Mouse (Mus musculus) CH12.LX (cell line): ENCODE measurements at regions not wholly inside any gene's neighbourhood (a gene's known extent, or its start where the extent isn't known, plus 50 kb on each side); places are given as distances from the start of the nearest gene placed in this dataset.

Experiments
- DNase-seq: peaks from one replicate; pipeline ENCODE4 v3.0.0-alpha.2; 2013; ENCODE audit errors: extremely low read depth
- H3K27ac ChIP-seq: 2 replicates; pipeline ENCODE4 v1.5.1; 2012; ENCODE audit warnings: low read depth, mild to moderate bottlenecking, control low read depth, moderate library complexity; ENCODE audit not compliant: insufficient read depth
- H3K27me3 ChIP-seq: replicated peaks from 2 replicates; pipeline ENCODE3; 2012; ENCODE audit warnings: inconsistent platforms
- H3K36me3 ChIP-seq, 2 experiments: replicated peaks in 1 of 2; 2 replicates each; pipeline versions ENCODE3 to v1.6.1; 2012; ENCODE audit warnings: inconsistent platforms in 1 of 2, low read length in 1 of 2, mild to moderate bottlenecking in 1 of 2, mixed read lengths in 1 of 2, moderate library complexity in 1 of 2; ENCODE audit not compliant: control insufficient read depth in 1 of 2, insufficient read depth in 1 of 2
- H3K4me1 ChIP-seq, 2 experiments: 2 replicates each; pipeline ENCODE4 v1.6.1; 2012; ENCODE audit warnings: inconsistent platforms in 1 of 2, moderate library complexity in 1 of 2; ENCODE audit not compliant: insufficient read depth in 2 of 2, control insufficient read depth in 1 of 2
- H3K4me2 ChIP-seq: 2 replicates; pipeline ENCODE4 v1.6.1; 2012; ENCODE audit warnings: low read depth, mild to moderate bottlenecking, control low read depth; ENCODE audit not compliant: poor library complexity, insufficient read depth, severe bottlenecking
- H3K4me3 ChIP-seq, 3 experiments: fragments of 150-350 bp in 1 of 3; sonication (generic) in 1 of 3; replicated peaks in 1 of 3; 2 replicates each; pipeline versions ENCODE3 to v1.5.1; 2011 to 2012; ENCODE audit warnings: low read depth in 2 of 3, low read length in 2 of 3, mild to moderate bottlenecking in 2 of 3, moderate library complexity in 2 of 3, control low read depth in 1 of 3, improper control_type of control experiment in 1 of 3, inconsistent platforms in 1 of 3, mixed read lengths in 1 of 3; ENCODE audit not compliant: poor library complexity in 1 of 3
- H3K79me2 ChIP-seq: replicated peaks from 2 replicates; pipeline ENCODE4 v1.6.1; 2012; ENCODE audit warnings: mild to moderate bottlenecking, moderate library complexity; ENCODE audit not compliant: control insufficient read depth, poor library complexity, insufficient read depth, severe bottlenecking; ENCODE audit errors: extremely low read depth
- H3K9ac ChIP-seq: 2 replicates; pipeline ENCODE4 v1.6.1; 2012; ENCODE audit warnings: low read depth, mild to moderate bottlenecking, control low read depth, moderate library complexity; ENCODE audit not compliant: insufficient read depth
- H3K9me3 ChIP-seq: replicated peaks from 2 replicates; pipeline ENCODE3; 2012; ENCODE audit warnings: low read length, inconsistent platforms, mixed read lengths
- BHLHE40 ChIP-seq: IDR thresholded peaks from 2 replicates; pipeline ENCODE4 v1.6.1; 2011; ENCODE audit warnings: mild to moderate bottlenecking, low read depth, low read length, improper control_type of control experiment
- CHD2 ChIP-seq: IDR thresholded peaks from 2 replicates; pipeline ENCODE4 v1.6.1; 2011; ENCODE audit warnings: low read length, improper control_type of control experiment
- E2F4 ChIP-seq: IDR thresholded peaks from 2 replicates; pipeline ENCODE4 v1.6.1; 2011; ENCODE audit warnings: low read depth, low read length, improper control_type of control experiment; ENCODE audit not compliant: insufficient replicate concordance
- EP300 ChIP-seq: IDR thresholded peaks from 2 replicates; pipeline ENCODE4 v1.6.1; 2011; ENCODE audit warnings: low read length, improper control_type of control experiment
- GABPA ChIP-seq: IDR thresholded peaks from 2 replicates; pipeline ENCODE4 v1.6.1; 2012; ENCODE audit warnings: low read depth, low read length, improper control_type of control experiment, inconsistent platforms; ENCODE audit not compliant: insufficient replicate concordance
- HCFC1 ChIP-seq: IDR thresholded peaks from 2 replicates; pipeline ENCODE4 v1.6.1; 2012; ENCODE audit warnings: low read depth, mild to moderate bottlenecking, inconsistent platforms, low read length, improper control_type of control experiment
- KAT2A ChIP-seq: IDR thresholded peaks from 2 replicates; pipeline ENCODE4 v1.6.1; 2012; ENCODE audit warnings: low read length, improper control_type of control experiment, inconsistent platforms; ENCODE audit not compliant: insufficient replicate concordance
- MAFK ChIP-seq: IDR thresholded peaks from 2 replicates; pipeline ENCODE4 v1.6.1; 2011; ENCODE audit warnings: low read length, improper control_type of control experiment; ENCODE audit not compliant: insufficient replicate concordance
- MEF2A ChIP-seq: IDR thresholded peaks from 2 replicates; pipeline ENCODE4 v1.6.1; 2014; ENCODE audit warnings: low read depth, mild to moderate bottlenecking, inconsistent platforms, low read length, improper control_type of control experiment, borderline replicate concordance
- MYC ChIP-seq: IDR thresholded peaks from 2 replicates; pipeline ENCODE4 v1.6.1; 2011; ENCODE audit warnings: low read depth, mild to moderate bottlenecking, improper control_type of control experiment, low read length
- NELFE ChIP-seq: IDR thresholded peaks from 2 replicates; pipeline ENCODE4 v1.6.1; 2011; ENCODE audit warnings: low read depth, low read length, improper control_type of control experiment
- PAX5 ChIP-seq: IDR thresholded peaks from 2 replicates; pipeline ENCODE4 v1.6.1; 2012; ENCODE audit warnings: low read length, inconsistent platforms, mixed read lengths
- POLR2AphosphoS2 ChIP-seq: IDR thresholded peaks from 2 replicates; pipeline ENCODE4 v1.6.1; 2011; ENCODE audit warnings: low read depth, low read length, improper control_type of control experiment
- TCF12 ChIP-seq: IDR thresholded peaks from 2 replicates; pipeline ENCODE4 v1.6.1; 2014; ENCODE audit warnings: low read depth, mild to moderate bottlenecking, inconsistent platforms, low read length, improper control_type of control experiment
- UBTF ChIP-seq: IDR thresholded peaks from 2 replicates; pipeline ENCODE4 v1.6.1; 2012; ENCODE audit warnings: low read depth, mild to moderate bottlenecking, inconsistent platforms, low read length, improper control_type of control experiment, moderate library complexity
- USF1 ChIP-seq: IDR thresholded peaks from 2 replicates; pipeline ENCODE4 v1.6.1; 2014; ENCODE audit warnings: low read depth, mild to moderate bottlenecking, inconsistent platforms, low read length, improper control_type of control experiment
- ZC3H11A ChIP-seq: IDR thresholded peaks from 2 replicates; pipeline ENCODE4 v1.6.1; 2012; ENCODE audit warnings: low read depth, mild to moderate bottlenecking, inconsistent platforms, low read length, improper control_type of control experiment
- ZMIZ1 ChIP-seq: IDR thresholded peaks from 2 replicates; pipeline ENCODE4 v1.6.1; 2012; ENCODE audit warnings: low read depth, mild to moderate bottlenecking, inconsistent platforms, low read length, improper control_type of control experiment
- dilution Hi-C: fragments of 300-500 bp; cut with MboI; formaldehyde crosslinking; loops from 2 replicates; pipeline ENCODE4 v1.14.3; 2020; ENCODE audit warnings: low sequenced_read_pairs; ENCODE audit not compliant: extremely low pct_unique_long_range_greater_than_20kb, extremely low pct_ligation_motif_present
- in situ Hi-C: fragments of 300-500 bp; cut with MboI; formaldehyde crosslinking; loops from 3 replicates; pipeline ENCODE4 v1.14.3; 2019; ENCODE audit warnings: low sequenced_read_pairs, low pct_ligation_motif_present, low pct_unique_long_range_greater_than_20kb, mixed read lengths

- in situ Hi-C loops: no loop called here
- Histone ChIP-seq H3K4me1 (no peaks in the 10 kb centered on the region), H3K36me3 (no peaks in the 10 kb centered on the region), H3K27ac (no peak overlapping the region), H3K4me3 (no peak overlapping the region), H3K79me2 (no peaks in the 10 kb centered on the region), H3K9ac (no peak overlapping the region)
- TF ChIP-seq MAFK (no peak), KAT2A (no peak), CHD2 (no peak), ZMIZ1 (no peak), HCFC1 (no peak), UBTF (no peak), E2F4 (no peak), MYC (no peak), ZC3H11A (no peak), BHLHE40 (no peak), USF1 (no peak), NELFE (no peak), MEF2A (no peak), GABPA (no peak), TCF12 (no peak), POLR2AphosphoS2 (no peak)
- TF ChIP-seq, all 38 proteins: peak for 0
- dilution Hi-C loops: no loop called here
- no peak for DNase-seq
- H3K9me3 ChIP-seq: no peaks in the 10 kb centered on the region
- no peaks in the 10 kb centered on the region for H3K27me3 ChIP-seq
- H3K4me2 ChIP-seq: no peak overlapping the region
Observed at GRCm38 (mm10) chr2:45212833-45213232, 95.6 kb upstream of the Zeb2 start.

GRCm38 (mm10) chr2:45208526-45208925 lies 91.3 kb upstream of the Zeb2 start:
- Histone ChIP-seq H3K4me1 (no peaks in the 10 kb centered on the region), H3K79me2 (no peaks in the 10 kb centered on the region), H3K9ac (no peak overlapping the region), H3K27me3 (no peaks in the 10 kb centered on the region), H3K4me3 (no peak overlapping the region), H3K36me3 (no peaks in the 10 kb centered on the region), H3K9me3 (no peaks in the 10 kb centered on the region), H3K4me2 (no peak overlapping the region), H3K27ac (no peak overlapping the region)
- TF ChIP-seq PAX5 (no peak), USF1 (no peak), EP300 (no peak), GABPA (no peak)
- in situ Hi-C loops (no loop called here), dilution Hi-C loops (no loop called here)
- DNase-seq: no peak
